In genomic region chr9:109105011-109105410, GRCm38 (mm10) we compare ENCODE assay signal across 9 mouse cellular contexts. TPM values are rescaled to one million over a fixed set of nuclear protein-coding genes. Genes with fewer than 3 reads are reported as not detected.
DNase-seq lines count a peak whose midpoint lies in the region; ATAC-seq lines count a peak whose summit lies in the region.
"Had no signal": no experiment of that assay in that cellular context is flagged by ENCODE, and none has a peak within 500 bp of the region (broad histone marks: within the 10 kb centered on the region; RNA-seq: fewer than 3 reads in every experiment).

No protein-coding gene starts in this region.

- no peaks in the 10 kb centered on the region for H3K9me3 ChIP-seq in forebrain, embryonic 13.5 days (replicated peaks)
- H3K9me3 ChIP-seq in forebrain, embryonic 11.5 days (ENCODE audit: control insufficient read depth, low read length) = no peaks in the 10 kb centered on the region

- peaks cover 19% of the 10 kb centered on the region for H3K4me1 ChIP-seq in forebrain, embryonic 13.5 days
- H3K4me1 ChIP-seq in forebrain, embryonic 11.5 days (replicated peaks; ENCODE audit: control insufficient read depth, insufficient read depth, low read length) = no peaks in the 10 kb centered on the region

- H3K9ac ChIP-seq in forebrain, embryonic 13.5 days = no peak overlapping the region; the same call in 1 of the 2 replicates
- no peak overlapping the region for H3K9ac ChIP-seq in forebrain, embryonic 11.5 days (ENCODE audit: low read length)

- H3K36me3 ChIP-seq in forebrain, embryonic 13.5 days (ENCODE audit: poor library complexity, severe bottlenecking) = peaks cover 100% of the 10 kb centered on the region
- peaks cover 37% of the 10 kb centered on the region for H3K36me3 ChIP-seq in forebrain, embryonic 11.5 days (ENCODE audit: control insufficient read depth, insufficient read depth, low read length)

- 71% methylated on average over 12 of the region's 12 CpGs for WGBS in forebrain, embryonic 13.5 days
- 89% methylated on average over 12 of the region's 12 CpGs for WGBS in forebrain, embryonic 11.5 days

- DNase-seq in forebrain, embryonic 11.5 days (ENCODE audit: low spot score) = no peak
- DNase-seq in kidney, postnatal 14 days = peak; percentile 43
- DNase-seq in kidney, adult 18-20 months = no peak
- DNase-seq in right cerebral cortex, postnatal 10 days (ENCODE audit: low spot score in 2 of 2) = peak; percentile 72 to 74
- no peak for DNase-seq in right cerebral cortex, postnatal 36 days (ENCODE audit: low spot score in 2 of 2)
- DNase-seq in right cerebral cortex, postnatal 4 days = peak; percentile 55
- no peak for DNase-seq in gastrocnemius, postnatal 10 days
- DNase-seq: B cell, adult 2 months had no signal

- no peak for ATAC-seq in forebrain, embryonic 13.5 days
- no peak for ATAC-seq in forebrain, embryonic 11.5 days (replicated peaks; ENCODE audit: low FRiP score)

- 0 out of 2 replicates have a peak overlapping the region, but pooled peaks have one; percentile 3 for H3K27ac ChIP-seq in forebrain, embryonic 13.5 days
- no peak overlapping the region for H3K27ac ChIP-seq in forebrain, embryonic 11.5 days (ENCODE audit: low read depth, low read length)

- H3K4me3 ChIP-seq in forebrain, embryonic 13.5 days = no peak overlapping the region
- no peak overlapping the region for H3K4me3 ChIP-seq in forebrain, embryonic 11.5 days (ENCODE audit: low read depth, low read length)

- H3K4me2 ChIP-seq in forebrain, embryonic 13.5 days = no peak overlapping the region
- H3K4me2 ChIP-seq in forebrain, embryonic 11.5 days (ENCODE audit: low read depth, low read length, severe bottlenecking) = no peak overlapping the region

- H3K27me3 ChIP-seq in forebrain, embryonic 13.5 days = no peaks in the 10 kb centered on the region
- H3K27me3 ChIP-seq in forebrain, embryonic 11.5 days (ENCODE audit: control insufficient read depth, insufficient read depth, low read length) = no peaks in the 10 kb centered on the region

RNA-seq across cellular contexts. Expression of gene Plxnb1, which starts 9.8 kb away (rescaled TPM):
- polyA plus RNA-seq in forebrain, embryonic 13.5 days (2015; fragmentation: Nextera tagmentation; extraction: Ambion mirVana) = 22.4 and 27.7 TPM in 2 replicates
- 27.3 and 28.3 TPM in 2 replicates for polyA plus RNA-seq in forebrain, embryonic 11.5 days (2014; fragmentation: Nextera tagmentation; extraction: Ambion mirVana)
- 1 to 10 TPM; 3.5 to 6.2 TPM for total RNA-seq in gastrocnemius, postnatal 10 days (2021)

RNA-seq across cellular contexts. Expression of gene Tma7, which starts 22.6 kb away (rescaled TPM):
- polyA plus RNA-seq in forebrain, embryonic 13.5 days (2015; fragmentation: Nextera tagmentation; extraction: Ambion mirVana) = 693 and 750 TPM in 2 replicates
- 671 and 746 TPM in 2 replicates for polyA plus RNA-seq in forebrain, embryonic 11.5 days (2014; fragmentation: Nextera tagmentation; extraction: Ambion mirVana)
- 100 to 1,000 TPM; 213 to 219 TPM for total RNA-seq in gastrocnemius, postnatal 10 days (2021)

RNA-seq across cellular contexts. Expression of gene Ccdc51, which starts 22.7 kb away (rescaled TPM):
- polyA plus RNA-seq in forebrain, embryonic 13.5 days (2015; fragmentation: Nextera tagmentation; extraction: Ambion mirVana) = 17.9 and 18.9 TPM in 2 replicates
- 13.2 and 17.4 TPM in 2 replicates for polyA plus RNA-seq in forebrain, embryonic 11.5 days (2014; fragmentation: Nextera tagmentation; extraction: Ambion mirVana)
- 1 to 10 TPM; 7.1 to 7.6 TPM for total RNA-seq in gastrocnemius, postnatal 10 days (2021)

RNA-seq across cellular contexts. Expression of gene Atrip, which starts 31.1 kb away (rescaled TPM):
- 31.4 and 31.5 TPM in 2 replicates for polyA plus RNA-seq in forebrain, embryonic 13.5 days (2015; fragmentation: Nextera tagmentation; extraction: Ambion mirVana)
- 28.1 and 32.1 TPM in 2 replicates for polyA plus RNA-seq in forebrain, embryonic 11.5 days (2014; fragmentation: Nextera tagmentation; extraction: Ambion mirVana)
- 10 to 100 TPM in 1 of 2 experiments, 1 to 10 TPM in 1; 7.6 to 11.6 TPM for total RNA-seq in gastrocnemius, postnatal 10 days (2021)

RNA-seq across cellular contexts. Expression of gene Trex1, which starts 45.5 kb away (rescaled TPM):
- polyA plus RNA-seq in forebrain, embryonic 13.5 days (2015; fragmentation: Nextera tagmentation; extraction: Ambion mirVana) = 9.3 and 13.0 TPM in 2 replicates
- 5.9 and 8.2 TPM in 2 replicates for polyA plus RNA-seq in forebrain, embryonic 11.5 days (2014; fragmentation: Nextera tagmentation; extraction: Ambion mirVana)
- 10 to 100 TPM; 10.8 to 11.4 TPM for total RNA-seq in gastrocnemius, postnatal 10 days (2021)

Comparison
In these comparisons a context has a peak if more than half of its experiments do, and no peak if none do; other contexts are left out.
1. DNase-seq: peak in kidney, postnatal 14 days (single experiment), right cerebral cortex, postnatal 10 days (2 of 2) and right cerebral cortex, postnatal 4 days (single experiment); none in forebrain, embryonic 11.5 days (single experiment), kidney, adult 18-20 months (single experiment), right cerebral cortex, postnatal 36 days (0 of 2) and gastrocnemius, postnatal 10 days (single experiment).